ENCODE assay signal across 27 mouse cellular contexts in the genomic region with DNA sequence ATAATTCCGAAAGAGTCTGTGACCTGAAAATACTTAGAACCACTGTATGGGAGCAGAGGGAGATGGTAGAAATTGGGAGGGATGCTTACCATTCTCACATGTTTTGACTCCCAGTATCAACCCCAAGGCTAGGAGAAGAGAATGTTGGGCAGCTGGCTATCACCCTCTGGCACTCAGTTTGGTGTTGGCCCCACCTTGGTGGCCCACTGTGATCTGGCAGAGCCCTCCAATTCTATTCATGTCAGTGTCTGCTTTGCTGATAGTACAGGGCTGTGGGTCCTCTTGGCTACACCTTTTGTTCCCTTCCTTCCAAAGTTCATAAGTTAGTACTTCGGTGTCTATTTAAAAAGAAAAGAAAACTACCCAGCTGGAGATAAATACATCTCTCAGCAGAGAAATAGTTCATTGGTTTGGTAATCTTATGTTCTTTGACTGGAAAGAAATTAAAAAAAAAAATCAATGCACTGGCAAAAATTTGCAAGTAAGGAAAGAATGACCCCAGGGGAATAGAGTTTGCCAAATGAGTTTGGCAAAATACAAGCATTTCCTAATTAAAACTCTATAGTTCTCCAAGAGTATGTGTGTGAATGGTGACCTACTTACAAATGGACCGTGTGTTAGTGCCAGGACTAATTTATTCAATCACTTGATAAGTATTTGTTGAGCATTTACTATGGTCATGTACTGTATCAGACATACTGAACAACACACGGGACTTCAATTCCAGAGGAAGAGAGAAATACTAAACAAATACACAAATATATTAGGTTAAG.
DNase-seq lines count a peak whose midpoint lies in the region; ATAC-seq and TF ChIP-seq lines count a peak whose summit lies in the region.
"Had no signal": no experiment of that assay in that cellular context is flagged by ENCODE, and none has a peak within 500 bp of the region (broad histone marks: within the 10 kb centered on the region; RNA-seq: fewer than 3 reads in every experiment).

No protein-coding gene starts in this region.

- no peaks in the 10 kb centered on the region for H3K9me3 ChIP-seq in forebrain, embryonic 14.5 days (replicated peaks; ENCODE audit: control insufficient read depth, low read length)
- no peaks in the 10 kb centered on the region for H3K9me3 ChIP-seq in forebrain, embryonic 11.5 days (ENCODE audit: control insufficient read depth, low read length)
- H3K9me3 ChIP-seq: embryonic facial prominence, embryonic 12.5 days; embryonic facial prominence, embryonic 15.5 days; forebrain, embryonic 12.5 days; G1E; heart, embryonic 10.5 days; heart, embryonic 13.5 days had no signal

- H3K27me3 ChIP-seq in forebrain, embryonic 14.5 days (replicated peaks; ENCODE audit: control insufficient read depth, insufficient read depth, low read length): no peaks in the 10 kb centered on the region
- H3K27me3 ChIP-seq in forebrain, embryonic 11.5 days (ENCODE audit: control insufficient read depth, insufficient read depth, low read length): no peaks in the 10 kb centered on the region
- H3K27me3 ChIP-seq: CH12.LX; embryonic facial prominence, embryonic 15.5 days had no signal

- DNase-seq in cerebellum, postnatal 10 days: peak; percentile 88 to 92
- DNase-seq in cerebellum, postnatal 36 days: no peak
- DNase-seq in forebrain, embryonic 14.5 days (ENCODE audit: low spot score): peak; percentile 48
- no peak for DNase-seq in forebrain, embryonic 11.5 days (ENCODE audit: low spot score)
- DNase-seq in layer of hippocampus, adult 2 months (ENCODE audit: low spot score in 2 of 2): no peak
- no peak for DNase-seq in layer of hippocampus, postnatal 36 days
- DNase-seq in Muller cell, postnatal 12 days (ENCODE audit: inconsistent ontology term): peak; percentile 88
- no peak for DNase-seq in urinary bladder, adult 18-20 months (ENCODE audit: low spot score in 2 of 2)
- DNase-seq: adrenal gland, adult 2 months; adrenal gland, postnatal 14 days; B cell, adult 2 months; gastrocnemius, postnatal 25 days; heart, adult 18-20 months; heart, postnatal 14 days; heart, postnatal 4 days; kidney, adult 8-10 months had no signal

- no peak overlapping the region for H3K9ac ChIP-seq in forebrain, embryonic 14.5 days (ENCODE audit: low read length)
- no peak overlapping the region for H3K9ac ChIP-seq in forebrain, embryonic 11.5 days (ENCODE audit: low read length)
- H3K9ac ChIP-seq: embryonic facial prominence, embryonic 12.5 days; embryonic facial prominence, embryonic 15.5 days; forebrain, embryonic 12.5 days; heart, embryonic 13.5 days; hindbrain, embryonic 14.5 days had no signal

- H3K4me2 ChIP-seq in forebrain, embryonic 14.5 days (ENCODE audit: low read length): no peak overlapping the region
- no peak overlapping the region for H3K4me2 ChIP-seq in forebrain, embryonic 11.5 days (ENCODE audit: low read depth, low read length, severe bottlenecking)
- H3K4me2 ChIP-seq: embryonic facial prominence, embryonic 12.5 days; embryonic facial prominence, embryonic 15.5 days; forebrain, embryonic 12.5 days; heart, embryonic 13.5 days; hindbrain, embryonic 14.5 days had no signal

- ATAC-seq in forebrain, embryonic 14.5 days: no peak
- no peak for ATAC-seq in forebrain, embryonic 11.5 days (replicated peaks; ENCODE audit: low FRiP score)
- ATAC-seq: hindbrain, postnatal 0 days; inflammation-experienced regulatory T-cells, adult 6 months; intestine, embryonic 16.5 days had no signal

- WGBS in forebrain, embryonic 14.5 days: 56% methylated on average over 4 of the region's 4 CpGs
- 87% methylated on average over 4 of the region's 4 CpGs for WGBS in forebrain, embryonic 11.5 days

- peaks cover 4% of the 10 kb centered on the region; the same call in 1 of the 2 replicates for H3K4me1 ChIP-seq in forebrain, embryonic 14.5 days (ENCODE audit: control insufficient read depth, insufficient read depth, low read length)
- no peaks in the 10 kb centered on the region for H3K4me1 ChIP-seq in forebrain, embryonic 11.5 days (replicated peaks; ENCODE audit: control insufficient read depth, insufficient read depth, low read length)
- H3K4me1 ChIP-seq: embryonic facial prominence, embryonic 12.5 days; embryonic facial prominence, embryonic 15.5 days; forebrain, embryonic 12.5 days; heart, embryonic 10.5 days; heart, embryonic 13.5 days had no signal

- TF ChIP-seq CTCF in layer of hippocampus, adult 2 months (conservative IDR thresholded peaks at IDR 0.05): no peak

- H3K36me3 ChIP-seq in forebrain, embryonic 14.5 days (ENCODE audit: control insufficient read depth, insufficient read depth, low read length): no peaks in the 10 kb centered on the region
- H3K36me3 ChIP-seq in forebrain, embryonic 11.5 days (ENCODE audit: control insufficient read depth, insufficient read depth, low read length): no peaks in the 10 kb centered on the region
- H3K36me3 ChIP-seq: embryonic facial prominence, embryonic 12.5 days; embryonic facial prominence, embryonic 15.5 days; forebrain, embryonic 12.5 days; G1E; heart, embryonic 10.5 days; heart, embryonic 13.5 days had no signal

- no peak overlapping the region for H3K27ac ChIP-seq in forebrain, embryonic 14.5 days (ENCODE audit: low read depth, low read length)
- no peak overlapping the region for H3K27ac ChIP-seq in forebrain, embryonic 11.5 days (ENCODE audit: low read depth, low read length)
- peak overlapping the region; percentile 52 for H3K27ac ChIP-seq in layer of hippocampus, adult 2 months
- H3K27ac ChIP-seq: embryonic facial prominence, embryonic 12.5 days; embryonic facial prominence, embryonic 15.5 days; forebrain, embryonic 12.5 days; heart, embryonic 10.5 days; heart, embryonic 13.5 days; hindbrain, embryonic 14.5 days; hindbrain, postnatal 0 days had no signal

- no peak overlapping the region for H3K4me3 ChIP-seq in forebrain, embryonic 14.5 days (ENCODE audit: low read depth, low read length)
- no peak overlapping the region for H3K4me3 ChIP-seq in forebrain, embryonic 11.5 days (ENCODE audit: low read depth, low read length)
- H3K4me3 ChIP-seq in layer of hippocampus, adult 2 months: no peak overlapping the region
- H3K4me3 ChIP-seq: embryonic facial prominence, embryonic 12.5 days; embryonic facial prominence, embryonic 15.5 days; forebrain, embryonic 12.5 days; heart, embryonic 10.5 days; heart, embryonic 13.5 days had no signal

Comparison
In these comparisons a context has a peak if more than half of its experiments do, and no peak if none do; other contexts are left out.
1. DNase-seq: peak in cerebellum, postnatal 10 days (2 of 2), forebrain, embryonic 14.5 days (single experiment) and Muller cell, postnatal 12 days (single experiment); none in cerebellum, postnatal 36 days (0 of 2), forebrain, embryonic 11.5 days (single experiment), layer of hippocampus, adult 2 months (0 of 2), layer of hippocampus, postnatal 36 days (0 of 2) and urinary bladder, adult 18-20 months (0 of 2).